Mouse (Mus musculus): Measurements from ENCODE around the gene Tbcc. TPM values are rescaled to one million over a fixed set of nuclear protein-coding genes. Genes with fewer than 3 reads are reported as not detected.
A peak's percentile ranks its signal among the peaks of the same experiment; 100 is the strongest.

Gene Tbcc
- polyA plus RNA-seq, 1 experiment from 2014 or later: 43.7 TPM

DNA sequence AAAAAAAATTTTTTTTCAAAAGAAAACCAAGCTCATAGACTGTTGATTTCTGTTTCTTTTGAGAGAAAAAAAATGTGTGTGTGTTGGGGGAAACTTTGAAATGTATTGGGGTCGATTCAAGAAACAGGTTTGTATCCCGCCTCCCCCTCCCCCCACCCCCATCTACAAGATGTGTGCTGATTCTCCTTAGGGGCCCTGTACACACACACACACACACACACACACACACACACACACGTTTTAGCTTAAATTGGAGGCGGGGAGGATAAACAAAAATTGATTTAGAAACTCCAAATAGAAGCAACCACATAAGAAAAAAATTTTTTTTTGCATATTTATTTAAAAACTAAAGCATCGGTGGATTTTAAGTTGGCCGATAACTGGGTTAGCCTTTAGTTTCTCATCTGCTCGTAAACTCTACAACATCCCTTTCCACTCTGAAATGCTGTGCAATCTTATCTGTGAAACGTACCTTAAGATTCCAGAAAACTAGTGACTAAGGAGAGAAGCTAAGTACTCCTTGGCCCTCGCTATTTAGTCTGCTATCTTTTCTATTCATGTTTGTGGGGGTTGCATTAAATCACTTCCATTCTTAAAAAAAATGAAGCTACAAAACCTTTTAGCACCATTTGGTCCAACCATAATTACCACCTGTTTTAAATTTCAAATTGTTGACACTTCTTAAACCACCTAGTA is 31.6 kb upstream of the Tbcc start:
- no peak for DNase-seq (ENCODE audit: low spot score)
- WGBS: 23% methylated on average over 9 of the region's 9 CpGs

DNA sequence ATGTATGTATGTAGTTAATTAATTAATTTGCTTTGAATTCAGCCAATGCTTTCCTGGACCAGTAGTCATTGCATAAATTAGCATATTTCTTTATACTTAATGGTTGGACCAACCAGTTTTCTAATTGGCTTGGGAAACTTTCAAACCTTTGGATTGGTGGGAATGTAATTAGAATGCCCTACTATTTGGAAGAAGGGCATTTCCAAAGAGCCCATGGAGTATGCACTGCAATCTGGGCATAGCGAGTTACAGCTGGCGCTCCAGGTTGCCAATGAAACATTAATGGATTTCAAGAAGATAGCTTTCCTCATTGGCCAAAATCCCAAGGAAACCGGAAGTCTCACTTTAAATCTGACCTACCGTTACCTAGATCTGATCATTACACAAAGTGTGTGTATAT is 30.4 kb upstream of the Tbcc start:
- no peak for DNase-seq (ENCODE audit: low spot score)
- H3K27ac ChIP-seq (ENCODE audit: low read depth, low read length): no peak overlapping the region
- WGBS: 94% methylated on average over 4 of the region's 4 CpGs

More for the DNA sequence above, 31.6 kb upstream of the Tbcc start:
- ATAC-seq (replicated peaks; ENCODE audit: low FRiP score): no peak
- H3K27me3 ChIP-seq (replicated peaks; ENCODE audit: control insufficient read depth, insufficient read depth, low read length): no peaks in the 10 kb centered on the region
- H3K4me2 ChIP-seq: peak overlapping the region; percentile 72
- H3K9ac ChIP-seq (ENCODE audit: low read depth, low read length): peak overlapping the region; percentile 99
- H3K4me3 ChIP-seq (ENCODE audit: low read depth, low read length): peak overlapping the region; percentile 96
- no peaks in the 10 kb centered on the region for H3K9me3 ChIP-seq (ENCODE audit: control insufficient read depth, low read length)
- peaks cover 18% of the 10 kb centered on the region for H3K4me1 ChIP-seq (replicated peaks; ENCODE audit: control insufficient read depth, insufficient read depth, low read length)
- H3K36me3 ChIP-seq (ENCODE audit: control insufficient read depth, insufficient read depth, low read length): no peaks in the 10 kb centered on the region
- peak overlapping the region; percentile 100 for H3K27ac ChIP-seq (ENCODE audit: low read depth, low read length)

DNA sequence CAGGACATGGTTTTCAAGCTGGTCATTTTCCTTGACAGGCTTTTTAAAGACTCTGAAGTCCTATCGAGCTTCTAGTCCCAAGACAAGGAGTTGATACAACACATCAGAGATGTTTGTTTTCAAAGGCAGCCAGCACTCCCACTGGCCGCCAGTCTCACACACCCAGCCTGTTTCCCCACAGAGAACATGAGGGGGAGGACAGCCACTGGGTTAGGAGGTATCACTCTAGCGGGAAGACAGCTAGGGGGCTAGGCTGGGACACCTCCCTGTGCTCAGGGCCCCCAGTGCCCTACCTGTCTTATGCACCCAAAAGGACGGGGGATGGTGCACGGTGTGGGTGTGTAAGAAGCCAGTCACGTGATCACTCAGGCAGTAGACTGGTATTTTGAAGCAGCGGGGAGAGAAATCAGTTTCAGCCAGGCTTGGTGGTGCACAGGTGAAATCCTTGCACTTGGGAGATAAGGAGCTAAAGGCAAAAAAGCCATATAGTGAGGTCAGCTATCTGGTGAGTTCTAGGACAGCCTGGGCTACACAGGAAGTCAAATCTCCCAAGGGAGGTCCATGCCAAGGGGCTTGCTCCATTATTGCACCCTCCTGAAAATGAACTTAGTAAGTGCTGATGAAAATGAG is 25.8 kb upstream of the Tbcc start:
- Histone ChIP-seq H3K9me3 (ENCODE audit: control insufficient read depth, low read length) (no peaks in the 10 kb centered on the region), H3K4me1 (replicated peaks; ENCODE audit: control insufficient read depth, insufficient read depth, low read length) (peaks cover 7% of the 10 kb centered on the region; the same call in 1 of the 2 replicates), H3K4me2 (0 out of 2 replicates have a peak overlapping the region, but pooled peaks have one; percentile 2), H3K27me3 (replicated peaks; ENCODE audit: control insufficient read depth, insufficient read depth, low read length) (no peaks in the 10 kb centered on the region), H3K27ac (ENCODE audit: low read depth, low read length) (no peak overlapping the region), H3K9ac (ENCODE audit: low read depth, low read length) (no peak overlapping the region), H3K36me3 (ENCODE audit: control insufficient read depth, insufficient read depth, low read length) (no peaks in the 10 kb centered on the region), H3K4me3 (ENCODE audit: low read depth, low read length) (no peak overlapping the region)
- ATAC-seq (replicated peaks; ENCODE audit: low FRiP score) (peak; percentile 68), DNase-seq (ENCODE audit: low spot score) (no peak)
- WGBS: 43% methylated on average over 7 of the region's 7 CpGs

More for the DNA sequence above, 30.4 kb upstream of the Tbcc start:
- Histone ChIP-seq H3K27me3 (replicated peaks; ENCODE audit: control insufficient read depth, insufficient read depth, low read length) (no peaks in the 10 kb centered on the region), H3K36me3 (ENCODE audit: control insufficient read depth, insufficient read depth, low read length) (no peaks in the 10 kb centered on the region), H3K9ac (ENCODE audit: low read depth, low read length) (no peak overlapping the region), H3K9me3 (ENCODE audit: control insufficient read depth, low read length) (no peaks in the 10 kb centered on the region), H3K4me2 (no peak overlapping the region), H3K4me3 (ENCODE audit: low read depth, low read length) (no peak overlapping the region), H3K4me1 (replicated peaks; ENCODE audit: control insufficient read depth, insufficient read depth, low read length) (peaks cover 13% of the 10 kb centered on the region)
- no peak for ATAC-seq (replicated peaks; ENCODE audit: low FRiP score)

DNA sequence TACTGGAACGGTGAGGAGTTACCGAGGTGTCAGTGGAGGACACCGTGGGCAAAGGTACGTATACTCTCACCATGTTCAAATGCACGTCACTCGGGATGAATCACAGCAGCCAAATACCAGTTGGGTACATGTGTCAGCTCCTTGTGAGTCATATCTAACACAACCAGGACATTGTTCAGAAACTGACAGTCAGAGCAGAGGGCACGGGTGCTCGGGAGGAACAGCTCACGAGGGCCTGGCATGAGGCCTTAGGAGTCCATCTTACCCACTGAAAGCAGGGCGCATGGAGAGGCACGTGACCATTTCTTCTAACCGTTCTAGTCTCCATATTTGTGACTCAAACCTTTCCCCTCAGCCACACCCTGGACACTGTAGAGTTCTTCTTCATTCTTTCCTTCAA is 23.6 kb upstream of the Tbcc start:
- no peak for ATAC-seq (replicated peaks; ENCODE audit: low FRiP score)
- Histone ChIP-seq H3K4me1 (replicated peaks; ENCODE audit: control insufficient read depth, insufficient read depth, low read length) (peaks cover 7% of the 10 kb centered on the region; the same call in 1 of the 2 replicates), H3K27me3 (replicated peaks; ENCODE audit: control insufficient read depth, insufficient read depth, low read length) (no peaks in the 10 kb centered on the region), H3K36me3 (ENCODE audit: control insufficient read depth, insufficient read depth, low read length) (no peaks in the 10 kb centered on the region), H3K27ac (ENCODE audit: low read depth, low read length) (no peak overlapping the region), H3K4me3 (ENCODE audit: low read depth, low read length) (no peak overlapping the region), H3K9ac (ENCODE audit: low read depth, low read length) (no peak overlapping the region), H3K9me3 (ENCODE audit: control insufficient read depth, low read length) (no peaks in the 10 kb centered on the region), H3K4me2 (no peak overlapping the region)
- WGBS: 86% methylated on average over 12 of the region's 12 CpGs
- DNase-seq (ENCODE audit: low spot score): no peak

DNA sequence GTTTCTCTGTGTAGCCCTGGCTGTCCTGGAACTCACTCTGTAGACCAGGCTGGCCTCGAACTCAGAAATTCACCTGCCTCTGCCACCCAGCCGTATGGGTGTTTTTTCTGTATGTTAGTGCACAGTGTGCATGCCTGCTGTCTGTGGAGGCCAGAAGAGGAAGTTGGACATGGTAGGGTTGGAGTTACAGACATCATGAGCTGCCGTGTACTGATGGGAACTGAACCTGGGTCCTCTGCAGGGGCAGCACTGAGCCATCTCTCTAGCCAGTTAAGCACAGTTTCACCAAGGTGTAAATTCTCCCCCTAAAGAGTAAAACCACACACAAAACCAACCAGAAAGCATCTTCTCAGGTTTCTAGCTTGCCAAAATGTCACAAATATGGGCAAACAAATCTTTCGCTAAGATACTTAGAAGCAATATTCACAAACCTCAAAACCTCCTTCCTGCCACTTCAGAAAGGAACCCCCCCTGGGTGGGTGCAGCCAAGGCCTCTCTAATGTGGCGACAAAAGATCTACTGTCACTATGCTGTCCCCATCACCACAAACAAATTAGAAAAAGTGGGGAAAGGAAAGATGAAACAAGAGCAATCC is 20.2 kb upstream of the Tbcc start:
- H3K36me3 ChIP-seq (ENCODE audit: control insufficient read depth, insufficient read depth, low read length): no peaks in the 10 kb centered on the region
- H3K4me1 ChIP-seq (replicated peaks; ENCODE audit: control insufficient read depth, insufficient read depth, low read length): peaks cover 12% of the 10 kb centered on the region; the same call in 1 of the 2 replicates
- H3K4me2 ChIP-seq: no peak overlapping the region
- DNase-seq (ENCODE audit: low spot score) (no peak), ATAC-seq (replicated peaks; ENCODE audit: low FRiP score) (no peak)
- H3K9ac ChIP-seq (ENCODE audit: low read depth, low read length): no peak overlapping the region
- H3K27ac ChIP-seq (ENCODE audit: low read depth, low read length): no peak overlapping the region
- H3K27me3 ChIP-seq (replicated peaks; ENCODE audit: control insufficient read depth, insufficient read depth, low read length): no peaks in the 10 kb centered on the region
- WGBS: 81% methylated on average over 5 of the region's 5 CpGs
- no peak overlapping the region for H3K4me3 ChIP-seq (ENCODE audit: low read depth, low read length)
- H3K9me3 ChIP-seq (ENCODE audit: control insufficient read depth, low read length): no peaks in the 10 kb centered on the region

DNA sequence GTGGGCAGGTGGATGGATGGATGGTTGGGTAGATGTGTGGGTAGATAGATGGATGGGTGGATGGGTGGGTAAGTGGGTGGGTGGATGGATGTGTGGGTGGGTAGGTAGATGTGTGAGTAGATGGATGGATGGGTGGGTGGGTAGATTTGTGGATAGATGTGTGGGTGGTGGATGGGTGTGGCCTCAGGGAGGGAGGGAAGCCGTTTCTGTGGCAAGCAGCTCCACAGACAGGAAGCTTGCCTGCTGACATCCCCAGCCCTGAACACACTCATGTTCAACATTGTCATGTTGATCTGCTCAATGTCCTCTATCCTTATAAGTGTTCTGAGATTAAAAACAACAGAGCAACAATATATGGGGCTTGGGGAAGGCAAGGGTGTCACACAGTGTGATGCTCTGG is 19.6 kb upstream of the Tbcc start:
- Histone ChIP-seq H3K4me3 (ENCODE audit: low read depth, low read length) (no peak overlapping the region), H3K27ac (ENCODE audit: low read depth, low read length) (no peak overlapping the region), H3K9me3 (ENCODE audit: control insufficient read depth, low read length) (no peaks in the 10 kb centered on the region), H3K27me3 (replicated peaks; ENCODE audit: control insufficient read depth, insufficient read depth, low read length) (no peaks in the 10 kb centered on the region), H3K4me1 (replicated peaks; ENCODE audit: control insufficient read depth, insufficient read depth, low read length) (peaks cover 12% of the 10 kb centered on the region; the same call in 1 of the 2 replicates), H3K4me2 (no peak overlapping the region), H3K9ac (ENCODE audit: low read depth, low read length) (no peak overlapping the region), H3K36me3 (ENCODE audit: control insufficient read depth, insufficient read depth, low read length) (no peaks in the 10 kb centered on the region)
- 27% methylated on average over 1 of the region's 1 CpGs for WGBS
- DNase-seq (ENCODE audit: low spot score): no peak
- no peak for ATAC-seq (replicated peaks; ENCODE audit: low FRiP score)

DNA sequence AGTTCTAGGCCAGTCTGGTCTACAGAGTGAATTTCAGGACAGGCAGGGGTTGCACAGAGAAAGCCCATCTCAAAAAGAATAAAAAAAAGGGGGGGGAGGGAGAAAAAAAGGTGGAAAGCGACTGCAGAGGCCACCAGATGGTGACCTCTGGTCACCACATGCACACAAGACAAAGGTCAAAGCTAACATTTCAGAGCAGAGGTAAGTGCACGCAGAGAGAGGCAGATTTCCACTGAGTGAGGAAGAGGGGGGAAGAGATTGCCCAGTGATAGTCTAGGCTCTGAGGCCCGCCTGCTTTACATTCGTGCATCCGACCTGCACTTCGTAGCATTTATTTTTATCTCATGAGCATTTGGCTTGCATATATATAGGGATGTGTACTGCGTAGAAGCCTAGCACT is 17.7 kb upstream of the Tbcc start:
- H3K4me2 ChIP-seq: no peak overlapping the region
- H3K4me3 ChIP-seq (ENCODE audit: low read depth, low read length): no peak overlapping the region
- no peaks in the 10 kb centered on the region for H3K36me3 ChIP-seq (ENCODE audit: control insufficient read depth, insufficient read depth, low read length)

DNA sequence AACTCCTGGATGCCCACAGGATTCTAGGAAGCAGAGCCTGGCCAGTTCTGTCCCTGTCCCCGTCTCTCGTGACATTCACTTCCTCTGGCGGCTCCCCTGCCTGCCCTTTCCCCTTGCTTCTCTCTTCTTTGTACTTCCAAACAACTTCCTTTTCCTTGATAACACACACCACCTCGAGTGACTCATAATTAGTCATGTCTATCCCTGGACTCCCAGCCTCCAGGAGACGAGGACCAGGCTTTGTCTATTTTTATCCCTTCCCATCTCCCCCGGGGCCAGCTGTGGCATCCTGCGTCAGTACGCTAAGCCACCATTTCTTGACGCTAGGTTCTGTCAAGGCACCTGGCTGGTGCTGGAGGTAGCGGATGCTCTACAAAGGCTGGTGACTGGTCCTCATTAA is 16.4 kb upstream of the Tbcc start:
- whole genome bisulfite sequencing: 27% methylated on average over 10 of the region's 10 CpGs
- Histone ChIP-seq H3K27me3 (replicated peaks; ENCODE audit: control insufficient read depth, insufficient read depth, low read length) (no peaks in the 10 kb centered on the region), H3K4me2 (peak overlapping the region; percentile 21; the same call in 1 of the 2 replicates), H3K27ac (ENCODE audit: low read depth, low read length) (no peak overlapping the region), H3K9me3 (ENCODE audit: control insufficient read depth, low read length) (no peaks in the 10 kb centered on the region), H3K4me3 (ENCODE audit: low read depth, low read length) (no peak overlapping the region; the same call in 1 of the 2 replicates), H3K9ac (ENCODE audit: low read depth, low read length) (0 out of 2 replicates have a peak overlapping the region, but pooled peaks have one; percentile 0), H3K36me3 (ENCODE audit: control insufficient read depth, insufficient read depth, low read length) (no peaks in the 10 kb centered on the region), H3K4me1 (replicated peaks; ENCODE audit: control insufficient read depth, insufficient read depth, low read length) (peaks cover 12% of the 10 kb centered on the region; the same call in 1 of the 2 replicates)
- DNase-seq (ENCODE audit: low spot score) (no peak), ATAC-seq (replicated peaks; ENCODE audit: low FRiP score) (no peak)

More for the DNA sequence above, 17.7 kb upstream of the Tbcc start:
- ATAC-seq (replicated peaks; ENCODE audit: low FRiP score) (no peak), DNase-seq (ENCODE audit: low spot score) (no peak)
- Histone ChIP-seq H3K4me1 (replicated peaks; ENCODE audit: control insufficient read depth, insufficient read depth, low read length) (peaks cover 12% of the 10 kb centered on the region; the same call in 1 of the 2 replicates), H3K9me3 (ENCODE audit: control insufficient read depth, low read length) (no peaks in the 10 kb centered on the region), H3K27me3 (replicated peaks; ENCODE audit: control insufficient read depth, insufficient read depth, low read length) (no peaks in the 10 kb centered on the region), H3K27ac (ENCODE audit: low read depth, low read length) (0 out of 2 replicates have a peak overlapping the region, but pooled peaks have one; percentile 40), H3K9ac (ENCODE audit: low read depth, low read length) (no peak overlapping the region)
- WGBS: 73% methylated on average over 7 of the region's 7 CpGs
